Mouse (Mus musculus): ENCODE data around the gene Znrd1. TPM values are rescaled to one million over a fixed set of nuclear protein-coding genes. Genes with fewer than 3 reads are reported as not detected.

Znrd1 gene
- total RNA-seq, 2 experiments from 2014 or later = 24.1 to 27.6 TPM

DNA sequence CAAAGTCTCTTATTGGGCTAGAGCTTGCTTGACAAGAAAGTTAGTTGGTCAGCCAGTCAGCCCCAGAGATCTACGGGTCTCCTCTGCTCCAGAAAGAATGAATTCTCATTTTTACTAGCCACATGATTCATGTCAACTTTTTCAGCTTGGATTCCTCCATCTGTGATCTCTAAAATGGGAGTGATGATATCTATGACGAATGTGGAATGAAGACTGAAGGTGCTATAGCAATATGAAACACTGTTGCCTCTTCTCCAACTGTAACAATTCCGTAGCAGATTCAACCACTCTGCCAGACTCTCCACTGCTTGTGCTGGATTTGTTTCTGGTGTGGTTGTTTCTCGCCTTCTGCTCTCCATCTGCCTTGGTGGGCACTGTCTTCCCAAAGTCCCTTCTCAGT, 27.2 kb downstream of the Znrd1 start:
- DNase-seq = no peak
- intact Hi-C loops (cut with DNase I) = no loop called here

GRCm38 (mm10) chr17:36930233-36930632, 28.1 kb downstream of the Znrd1 start:
- intact Hi-C loops (cut with DNase I) = no loop called here

GRCm38 (mm10) chr17:36929236-36929932, 29.0 kb downstream of the Znrd1 start:
- intact Hi-C loops (cut with DNase I) = no loop called here
- DNase-seq = no peak

More at GRCm38 (mm10) chr17:36930233-36930632, 28.1 kb downstream of the Znrd1 start:
- DNase-seq = no peak

DNA sequence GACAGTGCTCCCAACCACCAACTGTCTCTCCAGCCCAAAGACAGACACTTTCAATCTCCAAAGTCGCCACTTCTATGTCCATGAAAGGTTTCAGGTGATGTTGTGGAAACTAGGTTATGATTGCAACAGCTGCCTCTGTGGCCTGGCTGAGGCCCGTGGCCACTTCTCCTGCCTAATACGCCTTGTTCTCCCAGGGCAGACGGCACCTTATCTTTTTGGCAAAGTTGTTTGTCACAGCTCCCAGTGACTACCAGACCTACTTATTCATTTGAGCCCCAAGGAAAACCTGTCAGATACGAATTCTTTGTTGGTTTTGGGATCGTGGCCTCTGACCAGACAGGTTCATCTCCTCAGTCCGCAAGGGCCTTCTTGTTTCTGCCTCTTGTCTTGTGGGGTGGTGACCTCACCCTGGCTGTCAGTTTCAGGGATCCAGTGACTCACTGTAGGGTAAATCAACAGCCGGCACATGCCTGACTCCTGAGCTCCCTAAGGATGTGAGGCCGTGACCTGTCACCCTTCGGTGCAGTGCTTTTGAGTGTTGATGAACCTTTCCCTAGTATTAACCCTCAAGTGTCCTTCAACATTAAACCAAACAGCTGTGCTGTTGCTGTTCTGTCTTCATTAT, 30.8 kb downstream of the Znrd1 start:
- no peak for DNase-seq
- intact Hi-C loops (cut with DNase I) = no loop called here

- intact Hi-C loops (cut with DNase I) = no loop called here
- no peak for DNase-seq
Observed at GRCm38 (mm10) chr17:36923491-36923890, 34.9 kb downstream of the Znrd1 start.

DNA sequence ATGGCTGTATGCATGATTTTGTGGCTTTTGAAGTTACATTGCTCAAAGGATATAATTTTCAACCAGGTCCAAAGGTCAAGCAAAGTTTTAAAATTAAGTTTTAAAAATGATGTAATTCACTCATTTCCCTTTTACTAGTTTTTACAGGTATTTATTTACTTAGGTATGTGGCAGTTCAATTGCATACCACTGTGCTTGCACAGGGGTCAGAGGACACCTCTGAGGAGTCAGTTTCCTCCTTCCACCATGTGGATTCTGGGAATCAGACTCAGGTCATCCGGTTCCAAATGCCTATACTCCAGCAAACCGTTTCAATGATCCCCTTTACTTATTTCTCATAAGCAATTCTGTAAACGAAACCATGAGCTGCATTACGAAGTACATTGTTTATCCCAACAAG, 35.6 kb downstream of the Znrd1 start:
- intact Hi-C loops (cut with DNase I) = no loop called here
- no peak for DNase-seq

DNA sequence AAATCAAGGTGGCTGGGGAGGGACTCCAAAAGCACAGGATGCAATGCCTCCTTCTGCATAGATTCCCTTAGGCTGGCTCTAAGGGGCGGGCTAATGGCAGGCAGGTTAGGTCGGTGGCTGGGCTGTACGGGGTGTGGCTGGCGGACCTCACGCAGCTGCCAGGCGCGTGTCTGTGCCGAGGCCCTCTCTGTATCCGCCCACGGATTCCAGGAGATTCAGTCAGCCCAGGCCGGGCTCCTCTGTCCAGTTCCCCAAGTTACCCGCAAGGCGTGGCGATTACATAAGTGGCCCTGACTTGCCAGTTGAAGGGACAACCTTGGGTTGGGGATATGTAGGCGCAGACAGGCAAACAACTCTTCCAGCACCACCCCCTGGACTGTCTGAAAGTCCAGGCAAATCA, 38.1 kb downstream of the Znrd1 start:
- DNase-seq = no peak
- intact Hi-C loops (cut with DNase I) = no loop called here

DNA sequence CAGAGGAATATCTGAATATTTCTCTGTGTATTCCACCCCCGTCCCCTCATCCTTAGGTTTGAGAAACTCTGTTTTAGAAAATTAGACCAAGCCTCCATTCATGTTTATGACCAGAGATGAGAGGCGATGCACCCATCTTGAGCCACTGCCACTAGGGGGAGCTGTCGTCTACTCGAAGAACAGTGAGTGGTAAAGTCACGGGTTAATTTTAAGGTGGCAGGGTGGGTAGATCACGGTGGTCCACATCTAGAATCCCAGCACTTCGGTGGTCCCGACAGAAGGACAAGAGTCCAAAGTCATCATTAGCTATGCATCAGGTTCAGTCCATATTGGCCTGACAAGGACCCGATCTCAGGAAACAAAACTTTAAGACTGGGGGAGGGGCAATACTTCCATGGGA, 43.3 kb downstream of the Znrd1 start:
- DNase-seq = peak; percentile 57 to 76
- intact Hi-C loops (cut with DNase I) = loop anchor here (1.0 to 2.0 kb wide), 4 partner anchors 28 to 132 kb away; partner anchors contain the start of genes Rnf39, Znrd1 and Znrd1as

DNA sequence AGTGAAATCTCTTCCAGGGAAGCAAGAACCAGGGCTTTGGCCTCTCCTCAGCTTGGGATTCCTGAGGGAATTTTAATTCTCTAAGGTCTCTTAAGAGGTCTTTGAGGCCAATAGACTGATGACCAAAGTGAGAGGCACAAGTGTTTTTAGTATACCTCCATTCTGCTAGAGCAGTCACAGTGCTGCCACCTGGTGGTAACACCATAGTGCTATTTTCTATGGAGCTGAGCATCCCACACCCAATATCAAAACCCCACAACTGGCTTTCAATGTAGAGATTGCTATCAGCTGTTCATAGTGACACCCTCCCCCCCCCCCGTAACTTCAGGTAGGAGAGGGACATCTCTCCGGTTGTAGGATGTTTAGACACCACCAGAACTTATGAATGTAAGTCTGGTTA, 44.3 kb downstream of the Znrd1 start:
- intact Hi-C loops (cut with DNase I) = loop anchor here (2.0 kb wide), 3 partner anchors 29 to 133 kb away; partner anchors contain the start of genes Rnf39, Znrd1 and Znrd1as
- peak; percentile 72 to 82 for DNase-seq

GRCm38 (mm10) chr17:36912031-36912430, 46.3 kb downstream of the Znrd1 start:
- intact Hi-C loops (cut with DNase I) = no loop called here
- DNase-seq = no peak

GRCm38 (mm10) chr17:36909802-36910201, 48.6 kb downstream of the Znrd1 start:
- intact Hi-C loops (cut with DNase I) = no loop called here
- DNase-seq = no peak

DNA sequence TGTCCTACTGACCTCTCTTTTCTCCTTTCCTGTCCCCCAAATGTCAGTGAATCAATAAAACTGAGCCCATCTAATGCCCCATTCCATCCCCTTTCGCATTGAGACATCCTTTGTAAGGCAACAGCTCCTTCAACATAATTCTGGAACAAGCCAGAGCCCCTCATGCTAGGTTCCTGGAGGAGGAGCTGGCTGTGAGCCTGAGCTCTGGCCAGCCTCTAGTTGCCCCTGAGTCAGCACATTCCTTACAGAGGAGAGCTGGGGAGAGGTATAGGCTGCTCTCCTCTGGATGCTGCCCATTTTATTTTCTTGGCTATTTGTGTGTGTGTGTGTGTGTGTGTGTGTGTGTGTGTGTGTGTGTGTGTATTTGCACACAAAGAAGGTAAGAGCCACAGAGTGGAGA, 50.1 kb downstream of the Znrd1 start:
- DNase-seq = no peak

More for the DNA sequence above, 50.1 kb downstream of the Znrd1 start:
- intact Hi-C loops (cut with DNase I) = no loop called here

Other genes with a start within 250 kb of the Znrd1 start
- not detected for gene H2-M10.5, start 185.6 kb downstream of the Znrd1 start, total RNA-seq (2021)
- not detected for gene H2-M10.6, start 146.4 kb downstream of the Znrd1 start, total RNA-seq (2021)
- 10 to 100 TPM; 22.2 to 23.6 TPM for gene Trim26, start 121.4 kb downstream of the Znrd1 start, total RNA-seq (2021)
- gene Trim15, start 91.3 kb downstream of the Znrd1 start, total RNA-seq (2021) = not detected
- gene Trim10, start 89.0 kb downstream of the Znrd1 start, total RNA-seq (2021) = under 1 TPM; 0.41 to 0.64 TPM
- not detected for gene Trim40, start 68.4 kb downstream of the Znrd1 start, total RNA-seq (2021)
- not detected for gene Trim31, start 60.4 kb downstream of the Znrd1 start, total RNA-seq (2021)
- gene Rnf39, start 15.6 kb downstream of the Znrd1 start, total RNA-seq (2021) = under 1 TPM; 0.76 to 0.92 TPM
- gene Ppp1r11, start 6.8 kb downstream of the Znrd1 start, total RNA-seq (2021) = 10 to 100 TPM; 95.1 to 96.8 TPM
- gene Znrd1as, start within 50 bp of the Znrd1 start, total RNA-seq (2021) = 10 to 100 TPM; 13.3 to 13.5 TPM
- not detected for gene 2410137M14Rik, start 22.7 kb upstream of the Znrd1 start, total RNA-seq (2021)
- gene H2-M5, start 31.0 kb upstream of the Znrd1 start, total RNA-seq (2021) = not detected
- 1 to 10 TPM; 1.0 to 1.8 TPM for gene Zfp57, start 42.6 kb upstream of the Znrd1 start, total RNA-seq (2021)
- not detected for gene Mog, start 64.8 kb upstream of the Znrd1 start, total RNA-seq (2021)
- 1 to 10 TPM; 8.6 to 9.4 TPM for gene Gabbr1, start 87.4 kb upstream of the Znrd1 start, total RNA-seq (2021)
- gene Olfr90, start 129.9 kb upstream of the Znrd1 start, total RNA-seq (2021) = not detected
- not detected for gene Olfr91, start 139.7 kb upstream of the Znrd1 start, total RNA-seq (2021)
- not detected for gene Olfr92, start 161.5 kb upstream of the Znrd1 start, total RNA-seq (2021)
- not detected for gene Olfr93, start 202.9 kb upstream of the Znrd1 start, total RNA-seq (2021)
- not detected for gene Ubd, start 235.3 kb upstream of the Znrd1 start, total RNA-seq (2021)
- gene Olfr94, start 242.4 kb upstream of the Znrd1 start, total RNA-seq (2021) = not detected